Mouse (Mus musculus) hindbrain, embryonic 11.5 days (tissue): ENCODE measurements around the gene Serpinh1. TPM values are rescaled to one million over a fixed set of nuclear protein-coding genes. Genes with fewer than 3 reads are reported as not detected.

ENCODE experiments used
- ATAC-seq: fragments of 200-750 bp; cut with Nextera tagmentation; 2 replicates; pipeline ENCODE4 v1.8.0; 2017; ENCODE audit warnings: mild to moderate bottlenecking, moderate TSS enrichment, moderate library complexity; ENCODE audit not compliant: low FRiP score
- DNase-seq: peaks from one replicate; pipeline ENCODE4 v3.0.0-alpha.2; 2015; ENCODE audit warnings: low spot score
- H3K27ac ChIP-seq: fragments of 300-500 bp; sonication (generic); 2 replicates; pipeline ENCODE4 v1.5.1; 2014; ENCODE audit warnings: mild to moderate bottlenecking, low read depth, low read length
- H3K27me3 ChIP-seq: fragments of 300-500 bp; sonication (generic); 2 replicates; pipeline ENCODE4 v1.6.1; 2014; ENCODE audit warnings: mild to moderate bottlenecking, low read length, moderate library complexity, mixed read lengths; ENCODE audit not compliant: control insufficient read depth, insufficient read depth
- H3K36me3 ChIP-seq: fragments of 300-500 bp; sonication (generic); 2 replicates; pipeline ENCODE4 v1.6.1; 2014; ENCODE audit warnings: mild to moderate bottlenecking, low read length, moderate library complexity, mixed read lengths; ENCODE audit not compliant: control insufficient read depth, insufficient read depth
- H3K4me1 ChIP-seq: fragments of 300-500 bp; sonication (generic); replicated peaks from 2 replicates; pipeline ENCODE4 v1.6.1; 2014; ENCODE audit warnings: low read length, mixed read lengths; ENCODE audit not compliant: control insufficient read depth, insufficient read depth
- H3K4me2 ChIP-seq: fragments of 300-500 bp; sonication (generic); replicated peaks from 2 replicates; pipeline ENCODE4 v1.6.1; 2014; ENCODE audit warnings: mild to moderate bottlenecking, low read depth, low read length
- H3K4me3 ChIP-seq: fragments of 300-500 bp; sonication (generic); 2 replicates; pipeline ENCODE4 v1.5.1; 2014; ENCODE audit warnings: low read depth, low read length
- H3K9ac ChIP-seq: fragments of 300-500 bp; sonication (generic); 2 replicates; pipeline ENCODE4 v1.6.1; 2014; ENCODE audit warnings: low read depth, low read length
- H3K9me3 ChIP-seq: fragments of 300-500 bp; sonication (generic); 2 replicates; pipeline ENCODE4 v1.6.1; 2016; ENCODE audit warnings: low read length; ENCODE audit not compliant: control insufficient read depth
- WGBS: fragments of 180-500 bp; shearing (Covaris S2); extraction: QIAGEN DNeasy Blood & Tissue Kit; methylation state at CpG from one replicate; pipeline ENCODE4 v1.1.7; 2014; 5-methylcytosine and 5-hydroxymethylcytosine counted together
- polyA plus RNA-seq: library from polyadenylated mRNA; unstranded; fragments of >200 nt; fragmentation: Nextera tagmentation; extraction: Ambion mirVana; gene quantifications from 2 replicates; pipeline ENCODE4 v1.2.1, GENCODE M21; 2014

Gene Serpinh1
- polyA plus RNA-seq, 1 experiment from 2014 or later, result 245 TPM

GRCm38 (mm10) chr7:99390559-99390958 lies 37.5 kb upstream of the Serpinh1 start:
- H3K4me1 ChIP-seq, result peaks cover 10% of the 10 kb centered on the region
- no peaks in the 10 kb centered on the region for H3K9me3 ChIP-seq
- no peaks in the 10 kb centered on the region for H3K27me3 ChIP-seq
- no peaks in the 10 kb centered on the region for H3K36me3 ChIP-seq
- 29% methylated on average over 4 of the region's 4 CpGs for WGBS
- no peak overlapping the region for H3K4me3 ChIP-seq
- ATAC-seq (peak; percentile 54; the same call in 1 of the 2 replicates), DNase-seq (peak; percentile 53)
- H3K9ac ChIP-seq, result no peak overlapping the region
- no peak overlapping the region for H3K4me2 ChIP-seq
- H3K27ac ChIP-seq, result peak overlapping the region; percentile 34; the same call in 1 of the 2 replicates

GRCm38 (mm10) chr7:99387356-99387755 lies 34.3 kb upstream of the Serpinh1 start:
- no peak overlapping the region for H3K4me2 ChIP-seq
- no peaks in the 10 kb centered on the region for H3K9me3 ChIP-seq
- ATAC-seq (no peak), DNase-seq (no peak)
- no peak overlapping the region for H3K27ac ChIP-seq
- 88% methylated on average over 5 of the region's 5 CpGs for WGBS
- H3K9ac ChIP-seq, result no peak overlapping the region
- H3K36me3 ChIP-seq, result no peaks in the 10 kb centered on the region
- H3K4me3 ChIP-seq, result no peak overlapping the region
- H3K27me3 ChIP-seq, result peaks cover 3% of the 10 kb centered on the region; the same call in 1 of the 2 replicates
- peaks cover 23% of the 10 kb centered on the region for H3K4me1 ChIP-seq

- H3K4me1 ChIP-seq, result peaks cover 23% of the 10 kb centered on the region
- no peak for ATAC-seq
Measured at GRCm38 (mm10) chr7:99386811-99387210, 33.8 kb upstream of the Serpinh1 start.

GRCm38 (mm10) chr7:99386030-99386429 lies 33.0 kb upstream of the Serpinh1 start:
- Histone ChIP-seq H3K9me3 (no peaks in the 10 kb centered on the region), H3K27me3 (peaks cover 3% of the 10 kb centered on the region; the same call in 1 of the 2 replicates), H3K27ac (no peak overlapping the region), H3K4me3 (no peak overlapping the region), H3K36me3 (no peaks in the 10 kb centered on the region), H3K4me2 (no peak overlapping the region), H3K9ac (no peak overlapping the region), H3K4me1 (peaks cover 23% of the 10 kb centered on the region)
- ATAC-seq (no peak), DNase-seq (no peak)
- 41% methylated on average over 5 of the region's 5 CpGs for WGBS

More at GRCm38 (mm10) chr7:99386811-99387210, 33.8 kb upstream of the Serpinh1 start:
- H3K27ac ChIP-seq, result no peak overlapping the region
- H3K4me3 ChIP-seq, result no peak overlapping the region
- no peaks in the 10 kb centered on the region for H3K36me3 ChIP-seq
- no peak for DNase-seq
- peaks cover 3% of the 10 kb centered on the region; the same call in 1 of the 2 replicates for H3K27me3 ChIP-seq
- no peak overlapping the region for H3K9ac ChIP-seq
- no peaks in the 10 kb centered on the region for H3K9me3 ChIP-seq
- H3K4me2 ChIP-seq, result no peak overlapping the region
- 85% methylated on average over 4 of the region's 4 CpGs for WGBS

GRCm38 (mm10) chr7:99384101-99384611 lies 31.1 kb upstream of the Serpinh1 start:
- H3K27ac ChIP-seq, result peak overlapping the region; percentile 67
- H3K9me3 ChIP-seq, result no peaks in the 10 kb centered on the region
- peaks cover 3% of the 10 kb centered on the region; the same call in 1 of the 2 replicates for H3K27me3 ChIP-seq
- no peaks in the 10 kb centered on the region for H3K36me3 ChIP-seq
- 25% methylated on average over 4 of the region's 4 CpGs for WGBS
- ATAC-seq, result no peak
- peak overlapping the region; percentile 76 for H3K4me3 ChIP-seq
- peak overlapping the region; percentile 98 for H3K4me2 ChIP-seq
- H3K9ac ChIP-seq, result peak overlapping the region; percentile 54
- peaks cover 15% of the 10 kb centered on the region for H3K4me1 ChIP-seq
- peak; percentile 34 for DNase-seq

- Histone ChIP-seq H3K36me3 (no peaks in the 10 kb centered on the region), H3K4me3 (peak overlapping the region; percentile 76), H3K9me3 (no peaks in the 10 kb centered on the region), H3K4me1 (peaks cover 17% of the 10 kb centered on the region), H3K4me2 (peak overlapping the region; percentile 98), H3K27ac (no peak overlapping the region), H3K27me3 (peaks cover 3% of the 10 kb centered on the region; the same call in 1 of the 2 replicates), H3K9ac (peak overlapping the region; percentile 54)
- WGBS, result 47% methylated on average over 5 of the region's 5 CpGs
- DNase-seq (no peak), ATAC-seq (no peak)
Measured at GRCm38 (mm10) chr7:99383246-99383645, 30.2 kb upstream of the Serpinh1 start.

GRCm38 (mm10) chr7:99382088-99383000 lies 29.3 kb upstream of the Serpinh1 start:
- Histone ChIP-seq H3K36me3 (no peaks in the 10 kb centered on the region), H3K4me1 (peaks cover 17% of the 10 kb centered on the region), H3K27ac (peak overlapping the region; percentile 83), H3K9ac (peak overlapping the region; percentile 90), H3K4me3 (peak overlapping the region; percentile 76), H3K27me3 (peaks cover 3% of the 10 kb centered on the region; the same call in 1 of the 2 replicates), H3K9me3 (no peaks in the 10 kb centered on the region), H3K4me2 (peak overlapping the region; percentile 98)
- DNase-seq, result peak; percentile 40
- no peak for ATAC-seq
- 10% methylated on average over 30 of the region's 30 CpGs for WGBS

- Histone ChIP-seq H3K36me3 (no peaks in the 10 kb centered on the region), H3K27me3 (peaks cover 3% of the 10 kb centered on the region; the same call in 1 of the 2 replicates), H3K9ac (peak within 1 kb of the TSS; percentile 92), H3K9me3 (no peaks in the 10 kb centered on the region), H3K4me2 (peak within 1 kb of the TSS; percentile 98), H3K4me3 (peak within 1 kb of the TSS; percentile 76), H3K27ac (peak within 1 kb of the TSS; percentile 98), H3K4me1 (peaks cover 17% of the 10 kb centered on the region)
- ATAC-seq (peak; percentile 96), DNase-seq (peak; percentile 99)
- under 1% methylated on average over 70 of the region's 73 CpGs for WGBS
Measured at GRCm38 (mm10) chr7:99381214-99382087, 28.4 kb upstream of the Serpinh1 start, which contains the start of gene Gdpd5. TSS of gene Gdpd5 (plus strand) at chr7:99381414.
